Mouse (Mus musculus): ENCODE data around the gene Hspb2.

- TF ChIP-seq CTCF (IDR thresholded peaks at IDR 0.05) (no peak), POLR2A (IDR thresholded peaks at IDR 0.05; ENCODE audit: insufficient read depth, low read depth, low read length) (no peak), EP300 (IDR thresholded peaks at IDR 0.05; ENCODE audit: insufficient read depth, low read depth, low read length) (no peak)
Measured at GRCm38 (mm10) chr9:50718878-50719277, 33.3 kb downstream of the Hspb2 start.
